Mouse (Mus musculus): ENCODE results near the gene Acbd7. TPM values are rescaled to one million over a fixed set of nuclear protein-coding genes. Genes with fewer than 3 reads are reported as not detected.

Acbd7 gene
- polyA plus RNA-seq (2014; fragmentation: Nextera tagmentation; extraction: Ambion mirVana), result 0.40 TPM in 1 of 2 replicates, not detected in the other

DNA sequence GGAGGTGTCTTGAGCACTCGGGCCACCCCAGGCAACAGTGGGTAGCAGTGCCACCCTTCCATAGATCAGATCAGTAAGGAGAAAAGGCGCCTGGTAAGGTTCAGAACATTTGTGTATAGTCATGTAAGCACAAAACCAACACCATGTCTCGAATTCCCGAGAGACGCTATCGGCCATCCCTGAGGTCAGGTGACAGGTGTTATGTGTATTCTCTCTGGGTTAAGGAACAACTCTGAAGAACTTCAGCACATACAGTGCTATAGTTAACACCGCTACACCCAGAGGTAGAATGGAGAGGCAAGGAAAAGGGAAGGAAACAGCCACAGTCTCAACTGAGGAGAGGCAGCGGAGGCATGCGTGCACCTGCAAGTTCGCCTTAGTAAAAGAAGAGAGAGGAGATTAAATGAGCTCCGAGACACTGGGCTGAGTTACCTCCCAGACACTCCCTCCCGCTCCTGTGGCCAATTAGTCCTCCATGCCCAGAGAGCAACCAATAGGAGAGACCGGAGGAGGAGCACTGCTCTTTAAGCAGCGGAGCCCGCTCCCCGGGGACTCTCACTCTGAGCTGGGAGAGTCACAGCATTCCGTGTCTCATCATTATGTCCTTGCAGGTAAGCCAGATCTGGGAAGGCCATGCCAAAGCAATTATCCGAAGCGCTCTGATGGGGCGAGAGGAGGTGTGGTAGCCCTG lies at the start of gene Acbd7:
Acbd7 (plus strand) TSS at position 558 of the 691 bp plus-strand sequence.
- H3K36me3 ChIP-seq (ENCODE audit: control insufficient read depth, insufficient read depth, low read length), result no peaks in the 10 kb centered on the region
- peak within 1 kb of the TSS; percentile 23 for H3K9ac ChIP-seq (ENCODE audit: low read length)
- peak within 1 kb of the TSS; percentile 52 for H3K4me2 ChIP-seq (ENCODE audit: low read depth, low read length, severe bottlenecking)
- WGBS, result 6% methylated on average over 20 of the region's 20 CpGs
- H3K4me3 ChIP-seq (ENCODE audit: low read depth, low read length), result peak within 1 kb of the TSS; percentile 23
- peak; percentile 73 for DNase-seq (ENCODE audit: low spot score)
- no peaks in the 10 kb centered on the region for H3K9me3 ChIP-seq (ENCODE audit: control insufficient read depth, low read length)
- peaks cover 2% of the 10 kb centered on the region; the same call in 1 of the 2 replicates for H3K4me1 ChIP-seq (replicated peaks; ENCODE audit: control insufficient read depth, insufficient read depth, low read length)
- no peak within 1 kb of the TSS for H3K27ac ChIP-seq (ENCODE audit: low read depth, low read length)
- no peak for ATAC-seq (replicated peaks; ENCODE audit: low FRiP score)
- H3K27me3 ChIP-seq (ENCODE audit: control insufficient read depth, insufficient read depth, low read length), result no peaks in the 10 kb centered on the region; the same call in 1 of the 2 replicates

- Histone ChIP-seq H3K36me3 (ENCODE audit: control insufficient read depth, insufficient read depth, low read length) (no peaks in the 10 kb centered on the region), H3K9ac (ENCODE audit: low read length) (no peak overlapping the region), H3K9me3 (ENCODE audit: control insufficient read depth, low read length) (no peaks in the 10 kb centered on the region), H3K4me1 (replicated peaks; ENCODE audit: control insufficient read depth, insufficient read depth, low read length) (peaks cover 4% of the 10 kb centered on the region; the same call in 1 of the 2 replicates), H3K4me3 (ENCODE audit: low read depth, low read length) (no peak overlapping the region), H3K4me2 (ENCODE audit: low read depth, low read length, severe bottlenecking) (no peak overlapping the region), H3K27me3 (ENCODE audit: control insufficient read depth, insufficient read depth, low read length) (no peaks in the 10 kb centered on the region), H3K27ac (ENCODE audit: low read depth, low read length) (no peak overlapping the region)
- DNase-seq (ENCODE audit: low spot score), result no peak
- ATAC-seq (replicated peaks; ENCODE audit: low FRiP score), result no peak
- 83% methylated on average over 2 of the region's 2 CpGs for WGBS
Observed at GRCm38 (mm10) chr2:3286243-3286642, 49.7 kb upstream of the Acbd7 start.

DNA sequence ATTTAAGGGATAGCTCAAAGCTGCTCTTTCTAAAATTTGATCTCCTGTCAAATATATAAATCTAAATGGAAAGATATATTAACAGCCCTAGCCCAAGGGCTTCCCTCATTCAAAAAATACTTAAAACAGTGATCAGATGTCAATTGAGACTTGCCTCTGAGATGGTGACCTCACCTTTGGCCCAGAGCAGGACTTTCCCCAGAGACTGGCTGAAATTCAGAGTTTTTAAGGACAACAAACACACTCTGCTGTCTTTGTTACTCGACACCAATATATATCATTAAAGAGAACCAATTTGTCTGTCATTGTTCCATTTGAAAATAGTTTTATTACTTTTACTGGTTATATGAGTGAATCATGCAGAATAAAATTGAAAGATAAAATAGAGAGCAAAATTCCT lies 46.4 kb upstream of the Acbd7 start:
- Histone ChIP-seq H3K27ac (ENCODE audit: low read depth, low read length) (no peak overlapping the region), H3K9ac (ENCODE audit: low read length) (no peak overlapping the region), H3K36me3 (ENCODE audit: control insufficient read depth, insufficient read depth, low read length) (no peaks in the 10 kb centered on the region), H3K4me1 (replicated peaks; ENCODE audit: control insufficient read depth, insufficient read depth, low read length) (no peaks in the 10 kb centered on the region; the same call in 1 of the 2 replicates), H3K4me3 (ENCODE audit: low read depth, low read length) (no peak overlapping the region), H3K4me2 (ENCODE audit: low read depth, low read length, severe bottlenecking) (no peak overlapping the region), H3K27me3 (ENCODE audit: control insufficient read depth, insufficient read depth, low read length) (no peaks in the 10 kb centered on the region), H3K9me3 (ENCODE audit: control insufficient read depth, low read length) (no peaks in the 10 kb centered on the region)
- DNase-seq (ENCODE audit: low spot score) (no peak), ATAC-seq (replicated peaks; ENCODE audit: low FRiP score) (no peak)
- 86% methylated on average over 1 of the region's 1 CpGs for WGBS

DNA sequence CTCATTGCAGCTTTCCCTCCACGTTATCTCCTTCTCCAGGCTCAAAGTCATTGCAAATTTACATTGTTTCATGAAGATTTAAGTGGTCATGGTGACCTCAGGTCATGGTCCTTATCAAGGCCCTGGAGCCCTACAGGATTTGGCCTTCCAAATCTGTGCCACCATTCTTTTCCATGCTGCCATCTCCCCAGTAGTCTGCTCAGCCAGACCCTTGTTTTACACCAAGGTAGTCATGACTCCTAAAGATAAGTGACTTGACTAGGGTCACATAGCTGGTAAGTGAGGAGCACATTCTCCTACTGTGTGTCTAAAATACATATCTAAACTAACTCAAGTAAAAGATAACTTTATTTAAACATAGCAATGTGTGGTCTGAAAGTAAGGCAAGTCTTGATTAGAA lies 43.8 kb upstream of the Acbd7 start:
- Histone ChIP-seq H3K9ac (ENCODE audit: low read length) (no peak overlapping the region), H3K4me2 (ENCODE audit: low read depth, low read length, severe bottlenecking) (no peak overlapping the region), H3K27ac (ENCODE audit: low read depth, low read length) (no peak overlapping the region), H3K27me3 (ENCODE audit: control insufficient read depth, insufficient read depth, low read length) (no peaks in the 10 kb centered on the region), H3K36me3 (ENCODE audit: control insufficient read depth, insufficient read depth, low read length) (no peaks in the 10 kb centered on the region), H3K9me3 (ENCODE audit: control insufficient read depth, low read length) (no peaks in the 10 kb centered on the region), H3K4me3 (ENCODE audit: low read depth, low read length) (no peak overlapping the region), H3K4me1 (replicated peaks; ENCODE audit: control insufficient read depth, insufficient read depth, low read length) (no peaks in the 10 kb centered on the region)
- DNase-seq (ENCODE audit: low spot score), result no peak
- 90% methylated on average over 1 of the region's 1 CpGs for WGBS
- no peak for ATAC-seq (replicated peaks; ENCODE audit: low FRiP score)

GRCm38 (mm10) chr2:3295826-3296225 lies 40.1 kb upstream of the Acbd7 start:
- Histone ChIP-seq H3K4me3 (ENCODE audit: low read depth, low read length) (no peak overlapping the region), H3K9ac (ENCODE audit: low read length) (no peak overlapping the region), H3K27ac (ENCODE audit: low read depth, low read length) (no peak overlapping the region), H3K4me2 (ENCODE audit: low read depth, low read length, severe bottlenecking) (no peak overlapping the region), H3K27me3 (ENCODE audit: control insufficient read depth, insufficient read depth, low read length) (no peaks in the 10 kb centered on the region), H3K9me3 (ENCODE audit: control insufficient read depth, low read length) (no peaks in the 10 kb centered on the region), H3K4me1 (replicated peaks; ENCODE audit: control insufficient read depth, insufficient read depth, low read length) (no peaks in the 10 kb centered on the region), H3K36me3 (ENCODE audit: control insufficient read depth, insufficient read depth, low read length) (no peaks in the 10 kb centered on the region)
- 95% methylated on average over 7 of the region's 7 CpGs for WGBS
- no peak for DNase-seq (ENCODE audit: low spot score)
- no peak for ATAC-seq (replicated peaks; ENCODE audit: low FRiP score)

- WGBS, result 85% methylated on average over 3 of the region's 3 CpGs
Observed at GRCm38 (mm10) chr2:3305426-3306025, 30.4 kb upstream of the Acbd7 start.

GRCm38 (mm10) chr2:3323132-3323531 lies 12.8 kb upstream of the Acbd7 start:
- Histone ChIP-seq H3K36me3 (ENCODE audit: control insufficient read depth, insufficient read depth, low read length) (peaks cover 7% of the 10 kb centered on the region; the same call in 1 of the 2 replicates), H3K9me3 (ENCODE audit: control insufficient read depth, low read length) (no peaks in the 10 kb centered on the region), H3K4me2 (ENCODE audit: low read depth, low read length, severe bottlenecking) (no peak overlapping the region), H3K27ac (ENCODE audit: low read depth, low read length) (no peak overlapping the region), H3K4me3 (ENCODE audit: low read depth, low read length) (no peak overlapping the region), H3K27me3 (ENCODE audit: control insufficient read depth, insufficient read depth, low read length) (no peaks in the 10 kb centered on the region), H3K4me1 (replicated peaks; ENCODE audit: control insufficient read depth, insufficient read depth, low read length) (no peaks in the 10 kb centered on the region), H3K9ac (ENCODE audit: low read length) (no peak overlapping the region)
- no peak for DNase-seq (ENCODE audit: low spot score)
- ATAC-seq (replicated peaks; ENCODE audit: low FRiP score), result no peak
- WGBS, result 85% methylated on average over 2 of the region's 2 CpGs

More at GRCm38 (mm10) chr2:3305426-3306025, 30.4 kb upstream of the Acbd7 start:
- H3K27ac ChIP-seq (ENCODE audit: low read depth, low read length), result no peak overlapping the region
- no peak overlapping the region for H3K4me3 ChIP-seq (ENCODE audit: low read depth, low read length)
- peaks cover 6% of the 10 kb centered on the region; the same call in 1 of the 2 replicates for H3K36me3 ChIP-seq (ENCODE audit: control insufficient read depth, insufficient read depth, low read length)
- no peaks in the 10 kb centered on the region for H3K4me1 ChIP-seq (replicated peaks; ENCODE audit: control insufficient read depth, insufficient read depth, low read length)
- no peak overlapping the region for H3K4me2 ChIP-seq (ENCODE audit: low read depth, low read length, severe bottlenecking)
- H3K9me3 ChIP-seq (ENCODE audit: control insufficient read depth, low read length), result no peaks in the 10 kb centered on the region
- no peak for DNase-seq (ENCODE audit: low spot score)
- H3K27me3 ChIP-seq (ENCODE audit: control insufficient read depth, insufficient read depth, low read length), result no peaks in the 10 kb centered on the region
- no peak for ATAC-seq (replicated peaks; ENCODE audit: low FRiP score)
- no peak overlapping the region for H3K9ac ChIP-seq (ENCODE audit: low read length)

DNA sequence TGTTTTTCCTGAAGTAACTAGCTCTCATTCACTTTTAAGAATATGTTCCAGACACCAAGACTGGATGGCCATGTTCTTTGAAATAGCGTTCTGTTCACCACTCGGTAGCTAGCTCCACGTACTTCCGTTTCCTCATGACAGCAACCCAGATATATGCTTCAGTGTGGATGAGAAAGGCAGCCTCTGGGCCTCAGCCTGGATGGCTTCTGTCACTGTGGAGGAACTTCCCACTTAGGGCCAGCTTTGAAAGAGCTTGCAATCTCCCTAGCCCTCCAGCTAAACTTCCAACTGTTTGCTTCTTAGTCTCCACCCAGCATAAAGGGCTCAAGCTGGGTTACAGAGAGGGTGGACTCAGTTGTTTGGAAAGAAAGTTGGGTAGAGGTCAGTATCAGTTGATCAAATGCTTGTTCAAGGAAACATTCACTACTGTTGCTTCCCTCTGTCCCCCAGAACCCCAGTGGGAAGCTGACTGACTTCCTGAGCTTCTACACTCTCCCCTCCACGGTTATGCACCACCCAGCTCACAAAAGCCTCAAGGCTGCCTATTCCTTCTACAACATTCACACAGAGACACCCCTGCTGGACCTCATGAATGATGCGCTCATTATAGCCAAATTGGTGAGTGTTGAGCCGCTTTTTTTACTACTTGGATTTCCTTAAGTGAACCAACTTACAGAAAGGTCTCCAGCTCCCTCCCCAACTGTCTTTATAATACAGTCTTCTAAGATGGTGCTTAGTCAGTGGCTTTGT lies 11.4 kb upstream of the Acbd7 start:
- no peaks in the 10 kb centered on the region for H3K4me1 ChIP-seq (replicated peaks; ENCODE audit: control insufficient read depth, insufficient read depth, low read length)
- no peaks in the 10 kb centered on the region for H3K27me3 ChIP-seq (ENCODE audit: control insufficient read depth, insufficient read depth, low read length)
- no peak overlapping the region for H3K27ac ChIP-seq (ENCODE audit: low read depth, low read length)
- DNase-seq (ENCODE audit: low spot score), result no peak
- no peak overlapping the region for H3K4me2 ChIP-seq (ENCODE audit: low read depth, low read length, severe bottlenecking)
- 88% methylated on average over 7 of the region's 7 CpGs for WGBS
- H3K36me3 ChIP-seq (ENCODE audit: control insufficient read depth, insufficient read depth, low read length), result peaks cover 9% of the 10 kb centered on the region; the same call in 1 of the 2 replicates
- no peak overlapping the region for H3K9ac ChIP-seq (ENCODE audit: low read length)
- no peaks in the 10 kb centered on the region for H3K9me3 ChIP-seq (ENCODE audit: control insufficient read depth, low read length)
- no peak for ATAC-seq (replicated peaks; ENCODE audit: low FRiP score)
- H3K4me3 ChIP-seq (ENCODE audit: low read depth, low read length), result no peak overlapping the region
